Mouse (Mus musculus): ENCODE results near the gene Catsper4. TPM values are rescaled to one million over a fixed set of nuclear protein-coding genes. Genes with fewer than 3 reads are reported as not detected.
"Not testable (repeated sequence)": the region's sequence is repeated elsewhere in the genome, so short reads cannot be mapped to it uniquely, and the experiment has no call there.

Catsper4 gene
- not detected for total RNA-seq (2021)
- long read RNA-seq, experiment 1, partial matches to known transcripts = 1 of 1 reads
- long read RNA-seq, experiment 1, other reads (novel, unspliced or antisense) = 0 of 1 reads
- long read RNA-seq, experiment 2 = 0 reads

DNA sequence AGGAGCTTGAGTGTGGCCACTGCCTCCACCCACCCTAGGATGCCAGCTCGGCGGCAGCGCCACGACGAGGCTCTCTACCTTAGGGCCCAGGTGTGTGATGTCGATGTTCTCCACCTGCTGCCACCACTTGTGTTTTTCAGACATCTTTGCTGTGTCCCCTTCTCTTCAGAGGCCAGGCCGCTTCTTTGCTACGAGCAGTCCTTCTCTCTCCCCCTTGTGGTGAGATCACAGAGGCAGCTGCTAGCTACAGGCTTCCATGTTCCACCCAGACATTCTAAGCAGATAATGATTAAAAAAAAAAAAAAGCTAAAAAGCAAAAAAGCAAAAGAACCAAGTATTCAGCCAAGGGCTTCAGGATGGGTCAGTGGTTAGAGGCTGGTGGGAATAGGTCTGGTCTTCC, at the start of gene Catsper4:
Gene Catsper4 (minus strand): TSS at position 190 of the 400 bp plus-strand sequence.
- DNase-seq = no peak

DNA sequence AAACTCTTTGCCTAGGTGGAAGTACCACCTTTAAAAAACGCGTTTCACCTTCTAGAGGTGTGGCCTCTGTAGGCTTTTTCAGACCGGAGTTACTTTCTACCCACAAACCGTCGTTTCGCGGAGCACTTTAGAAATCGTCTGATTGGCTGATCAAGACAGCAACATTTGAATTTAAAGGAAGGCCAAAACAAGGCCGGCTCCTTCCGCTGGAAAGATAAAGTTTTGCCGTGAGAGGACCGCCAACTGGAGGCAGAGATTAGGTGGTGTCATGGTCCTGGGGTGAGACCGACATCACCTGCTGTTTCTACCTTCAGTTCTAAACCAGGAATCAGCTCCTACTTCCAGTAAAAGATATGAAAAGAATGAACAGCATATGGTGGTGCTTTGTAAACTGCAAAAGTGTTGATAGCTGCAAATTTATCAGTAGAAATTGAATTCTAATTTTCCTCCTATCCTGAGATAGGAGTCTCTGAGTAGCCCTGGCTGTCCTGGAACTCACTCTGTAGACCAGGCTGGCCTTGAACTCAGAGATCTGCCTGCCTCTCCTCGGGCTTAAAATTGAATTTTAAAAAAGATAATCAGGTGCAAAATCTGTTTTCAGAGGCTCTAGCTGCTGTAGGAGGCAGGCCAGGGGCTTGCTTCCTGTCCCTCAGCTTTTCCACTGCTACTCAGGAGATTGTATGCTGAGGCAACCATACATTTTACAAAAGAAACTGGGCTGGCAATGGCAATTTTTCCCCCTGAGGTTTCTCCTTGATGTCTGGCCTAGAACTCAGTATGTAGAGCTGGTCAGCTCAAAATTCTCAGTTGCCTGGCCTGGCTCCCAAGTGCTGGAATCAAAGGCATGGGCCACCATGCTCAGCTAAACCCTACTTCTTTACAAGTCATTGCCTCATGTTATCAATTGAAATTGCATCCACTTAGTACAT, 46.5 kb upstream of the Catsper4 start:
- peak in 1 of 2 experiments; percentile 36 for DNase-seq

DNA sequence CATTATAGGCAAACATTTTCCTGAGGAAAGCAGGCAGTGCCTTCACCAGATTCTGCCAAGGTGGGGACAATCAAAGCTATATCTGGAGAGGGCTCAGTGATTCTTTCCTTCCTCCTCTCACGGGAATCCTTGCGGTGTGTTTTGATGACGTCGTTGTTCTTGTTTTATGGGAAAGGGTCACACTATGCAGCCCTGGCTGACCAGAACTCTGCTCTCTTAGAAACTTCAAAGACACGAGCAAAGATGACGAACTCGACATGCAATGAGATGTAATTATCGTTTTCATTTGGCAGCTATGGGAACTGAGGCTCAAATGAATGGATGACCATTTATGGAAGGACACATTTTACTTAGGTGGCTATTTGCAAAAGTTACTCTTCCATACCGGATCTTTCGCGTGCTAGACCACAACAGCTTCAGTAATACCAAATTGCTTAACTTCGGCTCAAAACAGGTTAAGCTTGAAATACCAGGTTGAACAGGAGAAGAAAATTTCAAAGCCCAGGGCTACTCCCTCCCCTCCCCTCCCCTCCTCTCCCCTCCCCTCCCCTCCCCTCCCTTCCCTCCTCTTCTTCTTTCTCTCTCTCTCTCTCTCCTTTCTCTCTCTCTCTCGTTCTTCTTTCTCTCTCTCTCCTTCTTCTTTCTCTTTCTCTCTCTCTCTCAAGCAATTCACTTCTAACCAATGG, 45.7 kb upstream of the Catsper4 start:
- no peak for DNase-seq

DNA sequence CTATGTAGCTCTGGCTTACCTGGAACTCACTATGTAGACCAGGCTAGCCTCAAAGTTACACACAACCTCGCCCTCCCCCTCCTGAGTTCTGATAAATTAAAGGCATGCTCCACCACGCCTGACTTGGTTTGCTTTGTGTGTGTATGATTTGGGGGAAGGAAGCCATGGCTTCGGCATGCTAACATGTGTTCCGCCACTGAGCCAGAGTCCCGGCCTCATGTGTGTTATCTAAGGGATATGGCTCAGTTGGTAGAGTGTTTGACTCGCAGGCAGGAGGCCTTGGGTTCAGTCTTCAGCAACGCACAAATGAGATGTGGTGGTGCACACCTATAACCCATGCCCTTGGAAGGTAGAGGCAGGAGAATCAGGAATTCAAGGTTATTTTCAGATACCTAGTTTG, 44.8 kb upstream of the Catsper4 start:
- DNase-seq = no peak

DNA sequence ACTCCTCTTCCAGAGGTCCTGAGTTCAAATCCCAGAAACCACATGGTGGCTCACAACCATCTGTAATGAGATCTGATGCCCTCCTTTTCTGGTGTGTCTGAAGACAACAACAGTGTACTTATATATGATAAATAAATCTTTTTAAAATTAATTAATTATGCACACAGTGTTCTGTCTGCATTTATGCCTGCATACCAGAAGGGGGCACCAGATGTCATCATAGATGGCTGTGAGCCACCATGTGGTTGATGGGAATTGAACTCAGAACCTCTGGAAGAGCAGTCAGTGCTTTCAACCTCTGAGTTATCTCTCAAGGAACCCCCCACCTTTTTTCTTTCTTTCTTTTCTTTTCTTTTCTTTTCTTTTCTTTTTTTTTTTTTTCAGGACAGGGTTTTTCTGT, 42.4 kb upstream of the Catsper4 start:
- not testable (repeated sequence) for DNase-seq

GRCm38 (mm10) chr4:134268102-134268655, 41.0 kb upstream of the Catsper4 start:
- DNase-seq = no peak

DNA sequence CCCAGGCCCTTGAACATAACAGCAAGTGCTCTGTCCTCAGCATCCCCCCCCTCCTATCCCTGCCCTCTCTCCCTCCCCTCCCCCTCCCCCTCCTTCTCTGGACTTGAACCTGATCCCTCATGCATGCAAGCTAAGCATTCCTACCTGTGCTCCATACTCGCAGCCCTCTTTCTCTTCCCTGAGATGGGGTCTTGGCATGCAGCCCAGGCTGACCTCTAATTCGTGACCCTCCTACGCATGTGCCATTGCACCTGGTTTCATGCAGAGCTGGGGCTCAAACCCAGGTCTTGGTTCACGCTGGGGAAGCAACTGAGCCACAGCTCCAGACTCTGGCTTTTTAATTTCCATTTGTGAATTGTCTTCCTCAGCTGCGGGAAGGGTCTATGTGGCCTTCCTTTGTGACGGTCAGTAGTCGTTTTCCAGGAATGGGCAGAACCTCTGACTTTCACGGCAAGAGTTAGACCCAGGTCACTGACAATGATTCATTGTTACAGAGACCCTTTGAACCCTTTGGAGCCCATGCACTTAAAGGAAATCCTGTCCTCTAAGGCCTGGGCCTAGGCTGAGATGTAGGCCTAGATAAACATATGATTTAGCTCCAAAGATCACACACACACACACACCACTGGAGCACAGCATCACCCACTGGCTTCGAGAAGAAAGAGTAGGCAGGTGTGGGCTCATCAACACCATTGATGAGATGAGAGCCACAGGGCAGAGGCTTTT, 38.8 kb upstream of the Catsper4 start:
- no peak for DNase-seq

GRCm38 (mm10) chr4:134263191-134263590, 36.0 kb upstream of the Catsper4 start:
- DNase-seq = peak; percentile 51 to 82

DNA sequence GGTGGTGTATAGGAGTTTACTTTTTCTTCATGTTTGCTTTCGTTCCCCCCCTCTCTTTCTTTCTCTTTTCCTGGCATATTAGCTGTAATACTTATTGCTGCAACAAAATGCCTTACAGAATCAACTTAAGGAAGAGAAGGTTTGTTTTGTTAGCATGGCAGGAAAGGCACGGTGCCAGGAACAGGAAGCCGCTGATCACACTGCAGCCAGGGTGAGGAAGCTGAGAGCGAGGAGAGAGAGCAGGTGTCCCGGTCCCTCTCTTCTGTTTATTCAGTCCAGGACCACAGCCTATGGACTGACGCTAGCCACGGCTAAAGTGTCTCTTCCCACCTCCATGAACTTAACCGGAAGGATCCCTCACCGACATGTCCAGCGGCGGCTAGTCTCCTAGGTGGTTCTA, 31.2 kb upstream of the Catsper4 start:
- DNase-seq = no peak

GRCm38 (mm10) chr4:134257198-134258009, 30.2 kb upstream of the Catsper4 start:
- DNase-seq = peak in 1 of 2 experiments; percentile 36

- DNase-seq = peak; percentile 65 to 77
Measured at GRCm38 (mm10) chr4:134256407-134257197, 29.4 kb upstream of the Catsper4 start.

DNA sequence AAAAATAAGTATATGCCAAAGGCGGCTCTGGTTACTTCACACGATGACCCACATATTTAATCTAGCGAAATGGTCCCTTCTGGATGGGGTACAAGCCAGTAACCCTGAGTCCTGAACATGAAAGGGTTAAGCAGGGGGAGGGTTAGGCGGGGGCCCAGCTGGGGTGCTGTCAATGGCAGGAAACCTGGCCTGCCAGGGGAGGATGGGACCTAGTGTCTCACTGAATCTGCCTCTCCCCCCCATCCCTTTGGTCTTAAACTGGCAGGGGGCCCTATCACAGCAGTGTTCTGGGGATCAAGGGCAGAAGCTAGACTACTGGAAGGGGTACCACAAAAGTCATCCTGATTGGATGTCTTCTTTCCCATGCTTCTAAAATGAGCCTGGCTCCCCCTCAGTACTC, 28.7 kb upstream of the Catsper4 start:
- peak; percentile 37 to 51 for DNase-seq

DNA sequence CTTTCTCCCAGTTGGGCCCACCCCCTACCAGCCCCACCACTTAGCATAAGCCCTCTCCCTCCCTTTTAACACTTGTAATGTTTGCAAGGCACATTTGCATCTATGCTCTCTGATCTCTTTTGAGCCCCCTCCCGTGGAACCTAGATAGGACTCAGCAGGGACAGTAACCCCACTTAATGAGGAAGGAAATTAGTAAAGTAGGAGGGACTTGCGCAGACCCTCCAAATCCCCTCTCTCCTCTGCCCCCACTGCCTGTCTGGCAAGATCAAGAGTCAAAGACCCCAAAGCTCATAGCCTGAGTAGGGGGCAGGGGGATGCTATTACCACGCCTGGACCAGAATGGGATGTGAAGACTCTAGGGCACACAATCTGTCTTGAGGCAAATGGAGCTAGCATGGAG, 27.7 kb upstream of the Catsper4 start:
- DNase-seq = no peak

DNA sequence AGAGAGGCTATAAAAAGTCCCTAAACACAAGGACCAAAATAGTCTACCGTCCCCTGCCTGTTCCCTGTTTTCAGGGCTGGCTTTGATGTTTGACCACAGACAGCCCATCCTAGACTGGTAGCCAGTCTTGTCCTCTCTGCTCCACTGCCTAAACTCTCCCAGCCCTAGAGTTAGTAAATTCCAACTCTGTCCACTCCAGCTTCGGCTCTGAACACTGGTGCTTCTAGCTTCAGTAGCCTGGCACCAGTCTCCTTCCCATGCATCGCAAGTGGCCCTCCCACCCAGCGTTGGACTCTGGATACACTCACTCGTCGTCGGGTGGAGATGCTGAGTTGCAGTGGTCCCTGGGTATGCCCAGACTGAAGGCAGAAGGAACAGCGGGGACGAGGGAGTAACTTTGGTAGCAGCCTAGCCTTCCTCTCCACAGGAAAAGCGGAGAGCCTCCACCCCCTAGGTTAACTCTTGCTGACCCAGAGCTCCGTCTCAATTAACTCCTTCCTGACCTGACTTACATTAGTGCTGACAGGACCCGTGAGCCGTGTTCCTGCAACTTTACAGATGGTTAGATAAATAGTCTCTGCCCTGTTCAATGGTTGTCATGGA, 26.6 kb upstream of the Catsper4 start, which contains the start of gene Grrp1:
Gene Grrp1 (minus strand): TSS at position 385 of the 603 bp plus-strand sequence.
- peak; percentile 44 to 63 for DNase-seq

GRCm38 (mm10) chr4:134252911-134253721, 25.9 kb upstream of the Catsper4 start:
- DNase-seq = peak in 1 of 2 experiments; percentile 20

DNA sequence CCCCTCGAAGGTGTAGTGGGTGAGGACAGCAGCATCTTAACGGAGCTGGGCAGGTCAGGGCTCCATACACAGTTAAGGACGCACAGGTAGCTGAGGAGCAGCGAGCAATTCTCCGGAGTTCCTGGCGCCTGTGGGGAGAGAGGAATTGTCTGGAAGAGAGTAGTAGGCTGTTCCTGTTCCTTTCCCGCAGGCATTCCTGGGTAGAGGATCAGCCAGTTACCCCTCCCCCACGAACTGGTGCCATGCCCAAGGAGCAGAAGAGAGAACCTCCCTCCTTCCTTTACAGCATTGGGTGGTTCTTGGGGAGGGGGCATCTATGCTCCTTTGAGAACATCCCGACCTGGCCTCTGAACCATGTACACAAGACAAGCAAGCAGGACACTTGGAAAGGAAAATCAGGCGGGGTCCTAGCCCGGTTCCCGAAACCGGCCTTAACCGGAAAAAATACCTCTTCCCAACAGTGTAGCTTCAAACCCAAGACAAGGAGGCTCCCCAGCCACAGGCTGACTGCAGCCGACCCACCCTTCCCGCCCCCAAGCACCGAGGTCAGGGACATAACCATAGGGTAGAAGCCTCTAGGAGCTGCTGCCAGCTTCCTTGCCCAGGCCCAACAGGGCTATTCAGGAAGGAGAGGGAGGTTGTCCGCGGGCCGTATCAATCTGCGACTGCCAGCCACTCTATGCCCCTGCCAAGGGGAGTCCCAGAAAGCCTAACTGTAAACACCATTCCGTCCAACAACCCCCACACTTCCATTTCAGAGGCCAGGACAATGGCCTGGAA, 25.1 kb upstream of the Catsper4 start:
- peak; percentile 38 to 51 for DNase-seq

DNA sequence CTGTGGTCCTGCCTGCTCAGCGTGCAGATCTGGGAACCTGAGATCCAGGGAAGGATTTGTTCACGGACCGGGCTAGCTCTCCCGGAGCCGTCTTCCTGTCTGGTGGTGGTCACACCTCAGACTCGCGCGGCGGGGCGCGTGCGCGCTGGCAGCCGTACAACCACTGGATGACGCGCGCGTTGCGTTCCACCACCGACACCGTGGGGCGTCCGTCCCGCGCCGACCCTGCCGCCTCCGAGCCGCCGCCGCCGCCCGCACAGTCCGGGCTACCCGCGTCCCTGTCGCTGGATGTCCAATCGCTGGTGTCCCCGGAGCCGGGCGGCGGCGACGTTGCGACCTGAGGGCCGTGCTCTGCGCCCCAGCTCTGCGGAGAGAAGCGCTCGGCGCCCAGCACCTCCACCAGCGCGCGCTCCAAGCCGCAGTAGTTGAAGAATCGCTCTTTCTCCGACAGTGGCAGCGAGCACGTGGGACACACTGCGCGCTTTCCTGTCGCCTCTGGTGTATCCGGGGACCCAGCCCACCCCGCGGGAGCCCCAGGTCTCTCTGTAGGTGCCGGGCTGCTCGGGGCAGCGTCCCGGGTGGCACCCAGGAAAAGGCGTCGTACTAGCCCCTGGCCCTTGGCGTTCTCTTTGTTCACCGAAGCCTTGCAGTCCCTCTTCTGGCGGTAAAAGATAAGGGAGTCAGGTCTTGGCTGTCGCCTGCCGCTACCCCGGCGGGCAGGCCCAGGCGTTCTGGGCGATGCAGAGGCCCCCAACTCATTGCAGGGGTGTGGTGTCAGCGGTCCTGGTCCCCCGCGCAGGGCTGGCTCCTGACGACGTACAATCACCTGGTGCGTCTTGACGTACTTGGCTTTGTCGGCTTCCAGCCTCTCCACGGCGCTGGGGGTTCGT, 24.3 kb upstream of the Catsper4 start:
- DNase-seq = peak; percentile 37 to 56
